Mouse (Mus musculus) frontal cortex, postnatal 10 days (tissue): ENCODE measurements around the gene Ankrd52.

Experiments
- DNase-seq, 2 experiments: peaks; one replicate each; pipeline ENCODE4 v3.0.0; 2022; ENCODE audit warnings: low spot score in 2 of 2, mixed read lengths in 1 of 2

The Ankrd52 gene

GRCm38 (mm10) chr10:128401056-128401455, 24.1 kb downstream of the Ankrd52 start, which contains the start of gene Slc39a5:
Slc39a5 (minus strand) TSS chr10:128401229.
- DNase-seq = no peak

- no peak for DNase-seq
These were observed 24.7 kb downstream of the Ankrd52 start for GRCm38 (mm10) chr10:128401638-128402037.

- DNase-seq = no peak
These were observed 27.0 kb downstream of the Ankrd52 start for GRCm38 (mm10) chr10:128403931-128404330.

- DNase-seq = peak in 1 of 2 experiments; percentile 50
These were observed 31.9 kb downstream of the Ankrd52 start for GRCm38 (mm10) chr10:128408591-128409535.

GRCm38 (mm10) chr10:128409692-128410559, 33.0 kb downstream of the Ankrd52 start:
- DNase-seq = peak; percentile 96 to 97

- DNase-seq = no peak
These were observed 33.6 kb downstream of the Ankrd52 start for GRCm38 (mm10) chr10:128410560-128410845.

- peak; percentile 93 to 95 for DNase-seq
These were observed 34.5 kb downstream of the Ankrd52 start, which contains the start of the genes Nabp2 and Rnf41 for GRCm38 (mm10) chr10:128411211-128412054. Nabp2 (minus strand) TSS chr10:128411492. Rnf41 (plus strand) TSS chr10:128411657.

GRCm38 (mm10) chr10:128412055-128412381, 35.1 kb downstream of the Ankrd52 start:
- no peak for DNase-seq

GRCm38 (mm10) chr10:128412558-128412957, 35.6 kb downstream of the Ankrd52 start:
- DNase-seq = no peak

- DNase-seq = no peak
These were observed 36.2 kb downstream of the Ankrd52 start for GRCm38 (mm10) chr10:128413076-128413475.

- DNase-seq = no peak
These were observed 37.9 kb downstream of the Ankrd52 start for GRCm38 (mm10) chr10:128414848-128415247.

- DNase-seq = no peak
These were observed 45.5 kb downstream of the Ankrd52 start for GRCm38 (mm10) chr10:128422426-128422825.

- DNase-seq = no peak
These were observed 47.7 kb downstream of the Ankrd52 start for GRCm38 (mm10) chr10:128424604-128425003.

- DNase-seq = no peak
These were observed 48.3 kb downstream of the Ankrd52 start for GRCm38 (mm10) chr10:128425260-128425659.

GRCm38 (mm10) chr10:128429052-128429451, 52.1 kb downstream of the Ankrd52 start:
- DNase-seq = no peak

GRCm38 (mm10) chr10:128429454-128429853, 52.5 kb downstream of the Ankrd52 start:
- no peak for DNase-seq

GRCm38 (mm10) chr10:128433417-128433816, 56.5 kb downstream of the Ankrd52 start:
- no peak for DNase-seq

- no peak for DNase-seq
These were observed 57.8 kb downstream of the Ankrd52 start for GRCm38 (mm10) chr10:128434681-128435080.

GRCm38 (mm10) chr10:128435186-128435823, 58.4 kb downstream of the Ankrd52 start:
- DNase-seq = peak in 1 of 2 experiments; percentile 33

GRCm38 (mm10) chr10:128435873-128436272, 59.0 kb downstream of the Ankrd52 start:
- no peak for DNase-seq

- no peak for DNase-seq
These were observed 59.5 kb downstream of the Ankrd52 start for GRCm38 (mm10) chr10:128436376-128436775.
